Mouse (Mus musculus): ENCODE data around the gene Adamtsl1.

DNA sequence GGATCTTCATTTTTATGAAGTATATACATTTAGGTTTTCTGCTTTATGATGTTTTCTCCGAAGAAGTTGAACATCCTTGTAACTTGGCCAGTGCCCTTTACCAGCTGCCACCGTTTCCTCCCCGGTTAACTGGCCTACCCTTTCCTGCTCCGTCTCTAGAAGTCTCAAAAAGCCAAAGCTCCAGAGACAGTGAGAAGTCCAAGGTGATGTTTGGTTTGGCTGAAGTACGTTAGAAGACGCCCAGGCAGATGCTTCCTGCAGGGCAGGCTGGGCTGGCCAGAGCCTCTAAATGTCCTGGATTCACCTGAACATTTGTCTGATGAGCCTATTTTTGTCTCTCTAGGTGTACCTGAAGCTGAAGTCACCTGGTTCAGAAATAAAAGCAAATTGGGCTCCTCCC, 871.1 kb downstream of the Adamtsl1 start:
- TF ChIP-seq POLR2A (IDR thresholded peaks at IDR 0.05; ENCODE audit: low read depth, low read length) (no peak), CTCF (IDR thresholded peaks at IDR 0.05; ENCODE audit: extremely low read depth, insufficient read depth, insufficient read length, insufficient replicate concordance) (no peak)

Measured in spleen, adult 2 months (tissue).